Mouse (Mus musculus) hindbrain, embryonic 11.5 days (tissue): Measurements from ENCODE around the gene Ciapin1. TPM values are rescaled to one million over a fixed set of nuclear protein-coding genes. Genes with fewer than 3 reads are reported as not detected.
"Not testable (repeated sequence)": the region's sequence is repeated elsewhere in the genome, so short reads cannot be mapped to it uniquely, and the experiment has no call there.

Experiments used
- ATAC-seq: fragments of 200-750 bp; cut with Nextera tagmentation; 2 replicates; pipeline ENCODE4 v1.8.0; 2017; ENCODE audit warnings: mild to moderate bottlenecking, moderate TSS enrichment, moderate library complexity; ENCODE audit not compliant: low FRiP score
- DNase-seq: peaks from one replicate; pipeline ENCODE4 v3.0.0-alpha.2; 2015; ENCODE audit warnings: low spot score
- H3K27ac ChIP-seq: fragments of 300-500 bp; sonication (generic); 2 replicates; pipeline ENCODE4 v1.5.1; 2014; ENCODE audit warnings: mild to moderate bottlenecking, low read depth, low read length
- H3K27me3 ChIP-seq: fragments of 300-500 bp; sonication (generic); 2 replicates; pipeline ENCODE4 v1.6.1; 2014; ENCODE audit warnings: mild to moderate bottlenecking, low read length, moderate library complexity, mixed read lengths; ENCODE audit not compliant: control insufficient read depth, insufficient read depth
- H3K36me3 ChIP-seq: fragments of 300-500 bp; sonication (generic); 2 replicates; pipeline ENCODE4 v1.6.1; 2014; ENCODE audit warnings: mild to moderate bottlenecking, low read length, moderate library complexity, mixed read lengths; ENCODE audit not compliant: control insufficient read depth, insufficient read depth
- H3K4me1 ChIP-seq: fragments of 300-500 bp; sonication (generic); replicated peaks from 2 replicates; pipeline ENCODE4 v1.6.1; 2014; ENCODE audit warnings: low read length, mixed read lengths; ENCODE audit not compliant: control insufficient read depth, insufficient read depth
- H3K4me2 ChIP-seq: fragments of 300-500 bp; sonication (generic); replicated peaks from 2 replicates; pipeline ENCODE4 v1.6.1; 2014; ENCODE audit warnings: mild to moderate bottlenecking, low read depth, low read length
- H3K4me3 ChIP-seq: fragments of 300-500 bp; sonication (generic); 2 replicates; pipeline ENCODE4 v1.5.1; 2014; ENCODE audit warnings: low read depth, low read length
- H3K9ac ChIP-seq: fragments of 300-500 bp; sonication (generic); 2 replicates; pipeline ENCODE4 v1.6.1; 2014; ENCODE audit warnings: low read depth, low read length
- H3K9me3 ChIP-seq: fragments of 300-500 bp; sonication (generic); 2 replicates; pipeline ENCODE4 v1.6.1; 2016; ENCODE audit warnings: low read length; ENCODE audit not compliant: control insufficient read depth
- WGBS: fragments of 180-500 bp; shearing (Covaris S2); extraction: QIAGEN DNeasy Blood & Tissue Kit; methylation state at CpG from one replicate; pipeline ENCODE4 v1.1.7; 2014; 5-methylcytosine and 5-hydroxymethylcytosine counted together
- polyA plus RNA-seq: library from polyadenylated mRNA; unstranded; fragments of >200 nt; fragmentation: Nextera tagmentation; extraction: Ambion mirVana; gene quantifications from 2 replicates; pipeline ENCODE4 v1.2.1, GENCODE M21; 2014

Gene Ciapin1
- polyA plus RNA-seq, 1 experiment from 2014 or later: 124 TPM

DNA sequence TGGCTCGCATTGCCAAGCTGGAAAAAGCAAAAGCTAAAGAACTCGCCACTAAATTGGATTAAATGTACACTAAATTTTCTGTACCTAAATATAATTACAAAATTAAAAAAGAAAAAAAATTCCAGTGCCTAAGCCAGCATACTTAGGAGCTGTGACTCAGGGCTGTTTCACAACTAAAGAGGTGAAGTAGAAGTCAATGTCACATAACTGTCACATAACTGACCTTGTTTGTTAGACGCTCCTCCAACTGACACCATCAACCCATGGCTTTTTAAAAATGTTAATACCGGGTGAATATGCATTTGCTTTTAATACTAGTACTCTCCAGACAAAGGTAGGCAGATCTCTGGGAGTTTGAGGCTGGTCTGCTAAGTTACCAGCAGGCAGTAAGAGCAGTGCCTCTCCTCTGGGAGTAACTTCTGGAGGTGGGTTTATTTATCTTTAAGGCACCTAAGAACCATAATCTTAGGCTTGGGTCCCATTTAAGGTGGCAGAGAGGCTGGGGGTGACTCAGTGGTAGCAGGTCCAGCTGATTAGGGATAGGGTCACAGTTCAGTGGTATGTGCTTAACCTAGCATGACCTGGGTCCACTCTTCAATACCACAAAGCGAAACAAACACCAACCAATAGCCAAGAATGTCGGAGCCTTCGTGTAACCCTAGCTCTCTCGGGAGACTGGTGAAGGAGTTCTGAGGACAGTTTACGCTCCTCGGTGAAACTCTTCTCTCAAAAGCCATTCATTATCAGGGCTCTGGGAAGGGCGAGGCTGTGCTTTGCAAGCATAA lies 1.5 kb downstream of the Ciapin1 start:
- no peak for ATAC-seq
- 0 out of 2 replicates have a peak, but pooled peaks cover 1% of the 10 kb centered on the region for H3K36me3 ChIP-seq
- H3K4me1 ChIP-seq: no peaks in the 10 kb centered on the region
- 68% methylated on average over 11 of the region's 11 CpGs for WGBS
- H3K27ac ChIP-seq: no peak overlapping the region
- H3K4me3 ChIP-seq: 0 out of 2 replicates have a peak overlapping the region, but pooled peaks have one; percentile 10
- peak overlapping the region; percentile 81; the same call in 1 of the 2 replicates for H3K4me2 ChIP-seq
- H3K9me3 ChIP-seq: no peaks in the 10 kb centered on the region
- peak overlapping the region; percentile 2; the same call in 1 of the 2 replicates for H3K9ac ChIP-seq
- no peaks in the 10 kb centered on the region for H3K27me3 ChIP-seq
- DNase-seq: no peak

DNA sequence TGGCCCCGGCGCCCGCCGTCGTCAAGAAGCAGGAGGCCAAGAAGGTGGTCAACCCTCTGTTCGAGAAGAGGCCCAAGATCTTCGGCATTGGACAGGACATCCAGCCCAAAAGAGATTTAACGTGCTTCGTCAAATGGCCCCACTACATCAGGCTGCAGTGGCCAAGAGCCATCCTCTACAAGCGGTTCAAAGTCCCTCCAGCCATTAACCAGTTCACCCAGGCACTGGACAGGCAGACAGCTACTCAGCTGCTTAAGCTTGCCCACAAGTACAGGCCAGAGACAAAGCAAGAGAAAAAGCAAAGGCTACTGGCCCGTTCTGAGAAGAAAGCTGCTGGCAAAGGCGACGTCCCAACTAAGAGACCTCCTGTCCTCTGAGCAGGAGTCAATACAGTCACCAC lies 2.4 kb downstream of the Ciapin1 start:
- H3K4me2 ChIP-seq, H3K36me3 ChIP-seq, DNase-seq, H3K27ac ChIP-seq, H3K27me3 ChIP-seq, H3K4me1 ChIP-seq, ATAC-seq, H3K4me3 ChIP-seq, H3K9ac ChIP-seq, H3K9me3 ChIP-seq: not testable (repeated sequence)
- 95% methylated on average over 13 of the region's 13 CpGs for WGBS

DNA sequence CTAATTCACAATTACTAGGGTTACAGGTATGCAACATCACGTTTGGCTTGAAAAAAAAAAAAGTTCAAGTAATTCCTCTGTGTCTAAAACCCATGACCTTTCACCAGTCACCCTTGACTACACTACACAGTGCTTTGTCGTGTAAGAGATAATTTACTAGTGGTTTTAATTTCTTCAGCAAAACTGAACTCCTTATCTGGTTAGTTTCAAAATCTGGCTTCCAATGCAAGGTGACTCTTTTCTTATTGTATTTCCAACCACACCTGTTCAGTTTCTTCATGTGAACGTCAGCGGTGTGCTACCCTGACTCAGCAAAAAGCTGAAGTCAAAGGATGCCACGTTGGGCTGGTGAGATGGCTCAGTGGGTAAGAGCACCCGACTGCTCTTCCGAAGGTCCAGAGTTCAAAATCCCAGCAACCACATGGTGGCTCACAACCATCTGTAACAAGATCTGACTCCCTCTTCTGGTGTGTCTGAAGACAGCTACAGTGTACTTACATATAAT lies 4.2 kb downstream of the Ciapin1 start:
- not testable (repeated sequence) for H3K27me3 ChIP-seq, H3K4me3 ChIP-seq, H3K9ac ChIP-seq, ATAC-seq, H3K27ac ChIP-seq, DNase-seq, H3K9me3 ChIP-seq, H3K4me2 ChIP-seq, H3K4me1 ChIP-seq, H3K36me3 ChIP-seq
- WGBS: 88% methylated on average over 7 of the region's 7 CpGs

DNA sequence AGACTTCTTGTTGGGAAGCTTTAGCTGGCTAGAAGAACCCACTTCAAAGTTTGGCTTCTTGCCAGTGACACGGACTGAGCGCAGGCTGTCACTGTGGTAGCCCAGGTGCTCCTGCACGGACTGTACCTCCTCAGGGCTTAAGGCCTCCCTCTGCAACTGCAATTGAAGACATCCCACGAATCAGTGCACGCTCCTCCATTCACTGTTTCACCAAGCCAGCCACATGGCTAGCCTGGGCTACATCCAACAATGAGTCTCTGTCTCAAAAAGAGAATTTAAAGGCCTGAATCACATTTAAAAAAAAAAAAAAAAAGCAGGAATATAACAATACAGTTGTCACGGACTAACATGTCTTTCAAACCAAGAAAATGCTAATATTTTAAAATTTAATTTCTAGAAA lies 9.9 kb downstream of the Ciapin1 start:
- Histone ChIP-seq H3K4me3 (no peak overlapping the region), H3K9ac (no peak overlapping the region), H3K27me3 (no peaks in the 10 kb centered on the region), H3K4me2 (no peak overlapping the region), H3K4me1 (no peaks in the 10 kb centered on the region), H3K9me3 (no peaks in the 10 kb centered on the region), H3K36me3 (peaks cover 4% of the 10 kb centered on the region; the same call in 1 of the 2 replicates), H3K27ac (no peak overlapping the region)
- DNase-seq (no peak), ATAC-seq (no peak)
- WGBS: 89% methylated on average over 6 of the region's 6 CpGs

DNA sequence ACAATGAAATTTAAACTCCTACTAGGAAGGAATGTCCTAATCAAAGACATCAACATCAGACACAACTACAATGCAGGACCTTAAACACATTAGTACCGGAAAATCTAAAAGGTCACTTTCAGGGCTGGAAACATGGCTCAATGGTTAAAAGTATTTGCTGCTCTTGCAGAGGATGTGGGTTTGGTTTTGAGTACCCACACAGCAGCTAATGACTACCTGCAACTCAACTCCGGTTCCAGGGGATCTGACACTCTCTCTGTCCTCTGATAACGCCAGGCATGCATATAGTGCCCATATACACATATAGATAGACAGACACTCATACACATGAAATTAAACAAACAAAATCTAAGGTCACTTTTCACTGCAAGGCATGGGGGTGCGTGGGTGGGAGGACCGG lies 11.9 kb downstream of the Ciapin1 start:
- ATAC-seq: no peak
- no peaks in the 10 kb centered on the region for H3K4me1 ChIP-seq
- no peak overlapping the region for H3K4me2 ChIP-seq
- no peaks in the 10 kb centered on the region for H3K27me3 ChIP-seq
- H3K27ac ChIP-seq: no peak overlapping the region
- H3K9ac ChIP-seq: no peak overlapping the region
- no peak for DNase-seq
- H3K4me3 ChIP-seq: no peak overlapping the region
- H3K9me3 ChIP-seq: no peaks in the 10 kb centered on the region
- peaks cover 2% of the 10 kb centered on the region; the same call in 1 of the 2 replicates for H3K36me3 ChIP-seq
- WGBS: 92% methylated on average over 5 of the region's 5 CpGs

DNA sequence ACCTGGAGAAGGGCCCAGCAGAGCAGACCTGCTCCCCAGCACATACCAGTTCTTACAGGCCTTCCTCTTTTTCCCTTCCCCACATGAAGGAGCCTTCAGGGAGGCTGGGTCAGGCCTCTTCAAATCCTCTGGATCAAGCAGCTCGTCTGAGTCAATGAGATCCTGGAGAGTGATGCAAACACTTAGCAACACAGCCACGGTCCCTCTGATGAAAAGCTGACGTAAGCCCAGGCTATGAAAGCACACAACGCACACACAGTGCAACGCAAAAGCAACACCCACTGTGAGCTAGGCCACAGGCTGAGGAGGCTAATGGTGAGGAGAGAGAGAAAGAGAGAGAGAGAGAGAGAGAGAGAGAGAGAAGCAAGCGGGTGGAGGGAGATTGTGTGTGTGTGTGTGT lies 13.0 kb downstream of the Ciapin1 start:
- WGBS: 93% methylated on average over 6 of the region's 6 CpGs
- no peaks in the 10 kb centered on the region for H3K9me3 ChIP-seq
- no peak overlapping the region for H3K27ac ChIP-seq
- ATAC-seq: no peak
- H3K27me3 ChIP-seq: no peaks in the 10 kb centered on the region
- H3K36me3 ChIP-seq: no peaks in the 10 kb centered on the region; the same call in 1 of the 2 replicates
- H3K4me3 ChIP-seq: no peak overlapping the region
- no peak overlapping the region for H3K9ac ChIP-seq
- H3K4me1 ChIP-seq: no peaks in the 10 kb centered on the region
- DNase-seq: no peak
- no peak overlapping the region for H3K4me2 ChIP-seq

DNA sequence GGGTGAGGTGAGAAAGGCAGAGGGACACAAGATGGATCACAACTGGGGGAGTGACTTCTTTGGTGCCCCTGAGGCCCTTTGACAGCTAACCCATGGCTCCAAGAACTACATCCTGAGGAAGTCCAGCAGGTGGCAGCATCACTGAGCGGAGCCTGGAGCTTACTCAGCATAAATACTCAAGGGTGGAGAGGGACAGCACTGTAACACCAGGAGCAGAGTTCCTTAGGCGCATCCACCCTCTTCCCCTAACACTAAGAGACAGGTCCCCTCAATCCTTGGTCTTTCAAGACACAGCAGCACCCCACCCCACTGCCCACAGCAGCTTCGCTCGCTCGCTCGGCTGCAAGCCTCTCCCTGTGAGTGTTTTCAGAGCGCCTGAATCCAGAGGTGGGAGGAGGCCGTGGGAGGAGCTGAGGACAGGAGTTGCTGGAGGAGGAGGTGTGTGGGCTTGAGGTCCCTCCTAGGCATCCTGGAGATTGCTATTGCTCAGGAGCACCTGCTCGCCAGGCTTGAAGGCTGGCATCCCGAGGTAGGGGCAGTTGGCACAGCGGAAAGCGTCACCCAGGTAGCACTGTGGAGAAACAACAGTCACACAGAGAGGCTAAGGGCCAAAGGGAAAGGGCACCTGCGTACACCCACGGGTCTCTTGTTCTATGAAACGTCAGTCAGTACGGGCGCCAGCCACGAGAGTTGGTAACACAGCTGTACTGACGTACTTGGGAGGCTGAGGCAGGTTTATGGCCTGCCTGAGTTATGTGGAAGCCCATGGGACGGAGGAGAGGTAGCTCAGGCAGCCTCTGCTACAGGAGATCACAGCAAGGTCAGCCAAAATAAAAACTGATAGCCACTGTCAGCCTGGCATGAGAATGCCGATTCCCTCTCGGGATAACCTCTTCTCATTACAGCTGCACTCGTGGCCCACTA lies 15.3 kb downstream of the Ciapin1 start:
- 83% methylated on average over 23 of the region's 23 CpGs for WGBS
- peak; percentile 66 for DNase-seq
- Histone ChIP-seq H3K36me3 (no peaks in the 10 kb centered on the region), H3K27ac (no peak overlapping the region), H3K4me3 (no peak overlapping the region), H3K27me3 (no peaks in the 10 kb centered on the region), H3K4me2 (no peak overlapping the region), H3K9me3 (no peaks in the 10 kb centered on the region), H3K9ac (no peak overlapping the region), H3K4me1 (no peaks in the 10 kb centered on the region)
- ATAC-seq: peak; percentile 27; the same call in 1 of the 2 replicates

DNA sequence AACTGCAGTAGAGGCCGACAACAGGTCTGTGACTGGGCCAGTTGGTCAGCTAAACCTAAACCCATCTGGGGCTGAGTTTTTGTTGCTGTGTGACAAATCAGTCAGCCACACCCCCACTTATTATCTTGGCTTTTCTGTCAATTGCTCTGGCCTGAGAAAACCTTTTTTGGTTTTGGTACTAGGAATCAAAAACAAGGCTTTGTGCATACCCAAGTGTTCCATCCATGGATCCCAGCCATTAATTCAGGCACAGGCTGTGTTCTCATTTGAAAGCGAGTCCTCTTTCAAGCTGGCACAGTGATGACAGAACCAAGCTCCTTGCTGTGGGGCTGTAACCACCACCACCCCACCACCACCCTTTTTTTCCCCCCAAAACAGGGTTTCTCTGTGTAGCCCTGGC lies 16.8 kb downstream of the Ciapin1 start:
- no peaks in the 10 kb centered on the region for H3K36me3 ChIP-seq
- H3K4me1 ChIP-seq: no peaks in the 10 kb centered on the region
- DNase-seq (no peak), ATAC-seq (no peak)
- H3K9me3 ChIP-seq: no peaks in the 10 kb centered on the region
- no peak overlapping the region for H3K9ac ChIP-seq
- H3K27ac ChIP-seq: no peak overlapping the region
- no peak overlapping the region for H3K4me3 ChIP-seq
- no peak overlapping the region for H3K4me2 ChIP-seq
- H3K27me3 ChIP-seq: no peaks in the 10 kb centered on the region
- WGBS: 93% methylated on average over 2 of the region's 2 CpGs
